Mouse (Mus musculus) embryonic facial prominence, embryonic 15.5 days (tissue): Measurements from ENCODE around the gene Slamf9. TPM values are rescaled to one million over a fixed set of nuclear protein-coding genes. Genes with fewer than 3 reads are reported as not detected.

Experiments
- ATAC-seq: fragments of 200-750 bp; cut with Nextera tagmentation; 2 replicates; pipeline ENCODE4 v1.8.0; 2017; ENCODE audit warnings: low read depth, moderate TSS enrichment; ENCODE audit not compliant: insufficient number of reproducible peaks, low FRiP score, low TSS enrichment
- H3K27ac ChIP-seq: fragments of 300-500 bp; sonication (generic); replicated peaks from 2 replicates; pipeline ENCODE4 v1.5.1; 2015; ENCODE audit warnings: mild to moderate bottlenecking, inconsistent platforms
- H3K27me3 ChIP-seq: fragments of 300-500 bp; sonication (generic); 2 replicates; pipeline ENCODE4 v1.6.1; 2015; ENCODE audit warnings: inconsistent platforms
- H3K36me3 ChIP-seq: fragments of 300-500 bp; sonication (generic); 2 replicates; pipeline ENCODE4 v1.6.1; 2015; ENCODE audit warnings: mild to moderate bottlenecking, inconsistent platforms
- H3K4me1 ChIP-seq: fragments of 300-500 bp; sonication (generic); 2 replicates; pipeline ENCODE4 v1.6.1; 2015; ENCODE audit warnings: inconsistent platforms
- H3K4me2 ChIP-seq: fragments of 300-500 bp; sonication (generic); replicated peaks from 2 replicates; pipeline ENCODE4 v1.6.1; 2015; ENCODE audit warnings: mild to moderate bottlenecking, inconsistent platforms
- H3K4me3 ChIP-seq: fragments of 300-500 bp; sonication (generic); replicated peaks from 2 replicates; pipeline ENCODE4 v1.5.1; 2015; ENCODE audit warnings: mild to moderate bottlenecking, inconsistent platforms
- H3K9ac ChIP-seq: fragments of 300-500 bp; sonication (generic); 2 replicates; pipeline ENCODE4 v1.6.1; 2015; ENCODE audit warnings: inconsistent platforms
- H3K9me3 ChIP-seq: fragments of 300-500 bp; sonication (generic); replicated peaks from 2 replicates; pipeline ENCODE4 v1.6.1; 2016; ENCODE audit warnings: inconsistent platforms
- WGBS: fragments of 180-500 bp; shearing (Covaris S2); methylation state at CpG from one replicate; pipeline ENCODE4 v1.1.7; 2015; 5-methylcytosine and 5-hydroxymethylcytosine counted together
- polyA plus RNA-seq: library from polyadenylated mRNA; unstranded; fragments of >200 nt; fragmentation: Nextera tagmentation; extraction: Ambion mirVana; gene quantifications from 2 replicates; pipeline ENCODE4 v1.2.1, GENCODE M21; 2015

The Slamf9 gene
- polyA plus RNA-seq, 1 experiment from 2014 or later = 0.85 TPM

DNA sequence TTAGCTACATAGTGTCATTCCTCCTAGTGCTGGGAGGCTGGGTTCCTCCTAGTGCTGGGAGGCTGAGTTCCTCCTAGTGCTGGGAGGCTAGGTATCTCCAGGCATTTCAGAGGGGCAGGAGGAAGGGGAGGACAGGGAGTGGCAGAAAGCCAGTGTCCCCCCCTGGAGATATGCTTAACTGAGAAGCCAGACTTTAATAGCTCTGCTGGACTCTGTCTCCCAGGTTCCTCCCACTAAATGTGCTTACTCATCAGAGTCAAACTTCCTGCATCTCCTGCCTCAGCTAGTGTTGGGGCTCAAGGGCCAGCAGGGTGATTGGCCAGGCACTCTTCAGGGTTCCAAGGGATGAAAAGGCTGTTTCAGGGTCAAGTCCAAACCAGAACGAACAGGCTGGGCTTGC is 40.2 kb downstream of the Slamf9 start:
- peaks cover 12% of the 10 kb centered on the region for H3K4me1 ChIP-seq
- no peak for ATAC-seq
- H3K27me3 ChIP-seq = no peaks in the 10 kb centered on the region
- H3K27ac ChIP-seq = no peak overlapping the region
- no peaks in the 10 kb centered on the region for H3K36me3 ChIP-seq
- H3K9me3 ChIP-seq = no peaks in the 10 kb centered on the region
- whole genome bisulfite sequencing = 55% methylated on average over 1 of the region's 1 CpGs
- H3K9ac ChIP-seq = no peak overlapping the region
- H3K4me2 ChIP-seq = no peak overlapping the region
- no peak overlapping the region for H3K4me3 ChIP-seq

GRCm38 (mm10) chr1:172518013-172518412 is 42.9 kb downstream of the Slamf9 start:
- Histone ChIP-seq H3K9me3 (no peaks in the 10 kb centered on the region), H3K36me3 (no peaks in the 10 kb centered on the region), H3K27ac (no peak overlapping the region), H3K27me3 (no peaks in the 10 kb centered on the region), H3K9ac (no peak overlapping the region), H3K4me2 (no peak overlapping the region), H3K4me3 (no peak overlapping the region), H3K4me1 (peaks cover 24% of the 10 kb centered on the region)
- 80% methylated on average over 4 of the region's 4 CpGs for WGBS
- ATAC-seq = no peak

GRCm38 (mm10) chr1:172519644-172520043 is 44.5 kb downstream of the Slamf9 start:
- ATAC-seq = no peak
- H3K27ac ChIP-seq = no peak overlapping the region
- no peak overlapping the region for H3K4me3 ChIP-seq
- no peak overlapping the region for H3K9ac ChIP-seq
- H3K9me3 ChIP-seq = no peaks in the 10 kb centered on the region
- H3K36me3 ChIP-seq = no peaks in the 10 kb centered on the region
- peaks cover 23% of the 10 kb centered on the region for H3K4me1 ChIP-seq
- 49% methylated on average over 6 of the region's 6 CpGs for WGBS
- H3K4me2 ChIP-seq = no peak overlapping the region
- no peaks in the 10 kb centered on the region for H3K27me3 ChIP-seq

DNA sequence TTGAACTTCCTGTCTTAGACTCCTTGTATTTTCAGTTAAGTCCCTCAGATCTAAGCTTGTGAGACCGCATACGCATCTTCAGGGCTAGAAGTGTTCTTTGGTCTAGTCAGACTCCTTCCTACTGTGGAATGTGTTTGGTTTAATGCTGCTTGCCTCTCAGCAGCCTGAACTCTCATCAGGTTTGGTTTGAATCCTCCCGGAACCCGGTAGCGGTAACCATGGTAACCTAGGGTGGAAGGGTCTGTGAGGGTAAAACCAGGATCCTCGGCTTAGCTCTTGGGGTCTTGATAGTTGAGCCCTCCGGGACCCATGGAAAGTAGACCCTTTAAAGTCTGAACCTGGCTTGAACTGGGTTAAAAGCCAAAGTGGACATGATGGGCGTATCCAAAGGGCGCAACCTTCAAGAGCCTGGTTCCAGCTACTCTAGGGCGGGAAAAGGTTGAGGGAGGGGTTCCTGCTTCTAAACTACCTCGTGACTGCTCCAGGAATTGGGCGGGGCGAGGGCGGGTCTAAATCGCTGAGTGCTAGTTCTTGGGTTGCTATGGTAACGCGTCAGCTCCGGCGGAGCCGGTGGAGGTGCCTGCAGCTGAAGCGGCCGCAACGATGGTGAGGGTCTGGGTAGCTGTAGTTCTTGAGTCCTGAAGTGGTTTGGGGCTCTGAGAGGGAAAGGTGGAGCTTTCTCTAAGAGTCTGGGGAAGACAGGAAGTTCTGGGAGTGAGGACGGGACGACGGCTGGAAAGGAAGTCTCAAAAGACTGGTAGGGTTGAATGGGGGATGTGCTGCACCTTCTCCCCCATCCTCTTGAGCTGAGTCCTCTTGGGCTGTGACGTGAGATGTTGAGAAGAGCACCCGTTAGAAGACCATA is 45.6 kb downstream of the Slamf9 start, which contains the start of gene Cfap45:
Gene Cfap45 (plus strand): TSS at position 226 of the 865 bp plus-strand sequence.
- H3K36me3 ChIP-seq = no peaks in the 10 kb centered on the region
- 3% methylated on average over 28 of the region's 28 CpGs for WGBS
- 0 out of 2 replicates have a peak within 1 kb of the TSS, but pooled peaks have one; percentile 35 for H3K27ac ChIP-seq
- H3K4me1 ChIP-seq = peaks cover 35% of the 10 kb centered on the region
- H3K27me3 ChIP-seq = no peaks in the 10 kb centered on the region
- peak within 1 kb of the TSS; percentile 40 for H3K4me3 ChIP-seq
- no peak within 1 kb of the TSS for H3K9ac ChIP-seq
- ATAC-seq = peak; percentile 71
- H3K4me2 ChIP-seq = peak within 1 kb of the TSS; percentile 68
- no peaks in the 10 kb centered on the region for H3K9me3 ChIP-seq

DNA sequence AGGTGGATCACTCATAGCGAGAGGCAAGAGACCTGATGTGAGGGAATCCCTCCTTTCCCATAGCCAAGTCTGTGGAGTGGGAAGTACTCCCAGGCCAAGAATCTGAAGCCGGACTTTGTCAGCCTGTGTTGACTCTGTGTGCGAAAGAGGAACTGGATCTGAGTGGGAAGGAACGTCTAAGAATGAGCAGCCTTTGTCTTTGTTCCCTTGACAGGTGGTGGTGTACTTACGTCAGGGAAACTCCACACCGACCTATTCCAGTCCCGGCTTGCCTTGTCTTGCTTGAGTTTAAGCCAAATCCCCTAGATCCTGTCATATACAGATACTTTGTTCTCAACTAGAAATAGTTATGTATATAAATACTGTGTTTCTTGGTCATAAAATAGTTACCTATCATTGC is 47.4 kb downstream of the Slamf9 start:
- Histone ChIP-seq H3K4me2 (no peak overlapping the region), H3K9me3 (no peaks in the 10 kb centered on the region), H3K4me3 (no peak overlapping the region), H3K36me3 (no peaks in the 10 kb centered on the region), H3K27ac (no peak overlapping the region; the same call in 1 of the 2 replicates), H3K27me3 (peaks cover 2% of the 10 kb centered on the region; the same call in 1 of the 2 replicates), H3K4me1 (peaks cover 38% of the 10 kb centered on the region), H3K9ac (no peak overlapping the region)
- no peak for ATAC-seq
- 50% methylated on average over 7 of the region's 7 CpGs for WGBS

GRCm38 (mm10) chr1:172523699-172524101 is 48.5 kb downstream of the Slamf9 start:
- no peak for ATAC-seq
- WGBS = 38% methylated on average over 12 of the region's 12 CpGs

GRCm38 (mm10) chr1:172525027-172525764 is 50.0 kb downstream of the Slamf9 start:
- peak overlapping the region; percentile 22 for H3K4me2 ChIP-seq
- peak overlapping the region; percentile 85 for H3K27ac ChIP-seq
- 18% methylated on average over 15 of the region's 15 CpGs for WGBS
- peak; percentile 36; the same call in 1 of the 2 replicates for ATAC-seq
- H3K4me3 ChIP-seq = no peak overlapping the region
- H3K9ac ChIP-seq = no peak overlapping the region
- H3K4me1 ChIP-seq = peaks cover 34% of the 10 kb centered on the region
- no peaks in the 10 kb centered on the region for H3K36me3 ChIP-seq
- no peaks in the 10 kb centered on the region for H3K9me3 ChIP-seq
- peaks cover 4% of the 10 kb centered on the region; the same call in 1 of the 2 replicates for H3K27me3 ChIP-seq

More at GRCm38 (mm10) chr1:172523699-172524101, 48.5 kb downstream of the Slamf9 start:
- Histone ChIP-seq H3K9me3 (no peaks in the 10 kb centered on the region), H3K27me3 (peaks cover 4% of the 10 kb centered on the region; the same call in 1 of the 2 replicates), H3K36me3 (no peaks in the 10 kb centered on the region), H3K9ac (no peak overlapping the region), H3K27ac (no peak overlapping the region), H3K4me3 (no peak overlapping the region), H3K4me1 (peaks cover 38% of the 10 kb centered on the region), H3K4me2 (no peak overlapping the region)

GRCm38 (mm10) chr1:172525971-172526370 is 50.8 kb downstream of the Slamf9 start:
- no peak overlapping the region for H3K4me2 ChIP-seq

DNA sequence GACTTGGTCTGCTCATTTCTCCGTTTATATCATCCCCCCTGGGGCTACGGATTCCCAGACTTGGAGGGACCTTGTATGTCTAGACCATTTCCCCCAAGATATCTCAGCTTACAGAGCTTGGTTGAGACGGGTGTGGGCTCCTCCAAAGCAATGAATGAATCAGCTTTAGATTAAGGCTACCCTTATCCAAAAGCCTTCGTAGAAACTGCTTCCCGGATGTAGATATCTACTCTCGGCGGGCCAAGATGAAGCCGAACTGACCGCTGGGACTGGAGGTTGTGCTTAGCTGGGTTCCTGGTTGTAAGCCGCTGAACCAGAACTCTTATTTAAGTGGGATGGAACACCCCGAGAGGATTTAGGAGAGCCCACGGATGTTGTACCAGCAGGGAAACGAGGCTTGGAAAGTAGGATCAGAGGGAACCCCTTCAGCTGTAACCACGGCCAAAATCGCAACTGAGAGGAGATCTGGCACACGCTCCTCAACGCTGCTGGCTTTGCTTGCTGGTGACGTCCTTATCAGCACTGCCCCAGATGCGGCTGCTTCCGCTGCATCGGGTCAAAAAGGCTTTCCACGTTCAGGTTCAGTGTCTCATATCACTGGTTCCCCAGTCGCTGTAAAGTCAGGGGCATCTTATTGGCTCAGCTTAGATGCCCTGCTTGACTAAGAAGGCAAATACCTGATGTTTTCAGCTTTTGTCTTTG is 51.4 kb downstream of the Slamf9 start:
- Histone ChIP-seq H3K9me3 (no peaks in the 10 kb centered on the region), H3K4me1 (peaks cover 28% of the 10 kb centered on the region), H3K4me3 (no peak overlapping the region), H3K27ac (no peak overlapping the region), H3K9ac (no peak overlapping the region), H3K27me3 (peaks cover 4% of the 10 kb centered on the region; the same call in 1 of the 2 replicates), H3K4me2 (no peak overlapping the region), H3K36me3 (no peaks in the 10 kb centered on the region)
- ATAC-seq = no peak
- 73% methylated on average over 23 of the region's 23 CpGs for WGBS

More at GRCm38 (mm10) chr1:172525971-172526370, 50.8 kb downstream of the Slamf9 start:
- Histone ChIP-seq H3K4me3 (no peak overlapping the region), H3K4me1 (peaks cover 33% of the 10 kb centered on the region), H3K9me3 (no peaks in the 10 kb centered on the region), H3K9ac (no peak overlapping the region), H3K27me3 (peaks cover 4% of the 10 kb centered on the region; the same call in 1 of the 2 replicates), H3K36me3 (no peaks in the 10 kb centered on the region), H3K27ac (0 out of 2 replicates have a peak overlapping the region, but pooled peaks have one; percentile 18)
- no peak for ATAC-seq
- 57% methylated on average over 7 of the region's 7 CpGs for WGBS

DNA sequence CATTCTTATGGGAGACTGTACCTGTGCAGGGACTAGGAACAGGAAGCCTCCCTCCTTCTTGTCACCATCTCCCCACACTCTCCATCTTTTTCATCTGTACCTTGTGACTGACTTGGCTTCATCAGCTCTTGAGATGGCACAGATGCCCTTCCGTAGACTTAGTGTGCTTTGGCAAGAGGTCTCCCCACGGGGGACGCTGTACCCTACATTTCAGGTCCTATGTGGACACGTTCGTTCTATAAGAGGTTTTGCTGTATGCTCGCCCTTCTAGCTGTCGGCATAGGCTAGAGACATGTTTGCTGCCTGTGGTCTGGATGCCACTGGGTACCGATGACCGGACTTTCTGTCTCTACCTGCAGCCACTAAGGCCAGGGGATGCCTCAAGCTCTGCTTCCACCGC is 52.3 kb downstream of the Slamf9 start:
- H3K9me3 ChIP-seq = no peaks in the 10 kb centered on the region
- H3K9ac ChIP-seq = no peak overlapping the region
- no peak overlapping the region for H3K4me2 ChIP-seq
- no peak overlapping the region for H3K4me3 ChIP-seq
- H3K36me3 ChIP-seq = no peaks in the 10 kb centered on the region
- 93% methylated on average over 10 of the region's 10 CpGs for WGBS
- no peak for ATAC-seq
- no peak overlapping the region for H3K27ac ChIP-seq
- H3K4me1 ChIP-seq = peaks cover 35% of the 10 kb centered on the region
- peaks cover 4% of the 10 kb centered on the region; the same call in 1 of the 2 replicates for H3K27me3 ChIP-seq
